Mouse (Mus musculus): ENCODE results near the gene Dock9. TPM values are rescaled to one million over a fixed set of nuclear protein-coding genes. Genes with fewer than 3 reads are reported as not detected.
A peak's percentile ranks its signal among the peaks of the same experiment; 100 is the strongest.

Gene Dock9
- total and polyA plus RNA-seq, 3 experiments: 19.8 to 25.7 (median 24.0) TPM

GRCm38 (mm10) chr14:121780144-121780913 is 17.3 kb downstream of the Dock9 start:
- TF ChIP-seq CTCF (IDR thresholded peaks at IDR 0.05) (no peak), EP300 (IDR thresholded peaks at IDR 0.05; ENCODE audit: insufficient read depth, low read depth, low read length) (no peak), POLR2A (IDR thresholded peaks at IDR 0.05; ENCODE audit: insufficient read depth, low read depth, low read length) (no peak)
- H3K36me3 ChIP-seq (ENCODE audit: control insufficient read depth, insufficient read depth, low read length): peaks cover 2% of the 10 kb centered on the region; the same call in 1 of the 2 replicates
- 0 out of 2 replicates have a peak, but pooled peaks cover 2% of the 10 kb centered on the region for H3K79me2 ChIP-seq (replicated peaks; ENCODE audit: control insufficient read depth, insufficient read depth, low read length)
- no peak overlapping the region for H3K4me3 ChIP-seq
- intact Hi-C loops (cut with DNase I): loop anchor here (2.0 kb wide), 1 partner anchor 16 kb away; the partner anchor contains the start of gene Dock9
- H3K4me1 ChIP-seq (ENCODE audit: control insufficient read depth, insufficient read depth, low read length): peaks cover 7% of the 10 kb centered on the region
- 44% methylated on average over 11 of the region's 11 CpGs for WGBS
- H3K27ac ChIP-seq: peak overlapping the region; percentile 93
- H3K9ac ChIP-seq (ENCODE audit: low read depth, low read length): no peak overlapping the region
- no peak for DNase-seq
- no peaks in the 10 kb centered on the region for H3K27me3 ChIP-seq (ENCODE audit: control insufficient read depth, insufficient read depth, low read length)

- DNase-seq: no peak
- intact Hi-C loops (cut with DNase I): loop anchor here (2.0 kb wide), 1 partner anchor 17 kb away; the partner anchor contains the start of gene Dock9
- H3K27me3 ChIP-seq (ENCODE audit: control insufficient read depth, insufficient read depth, low read length): no peaks in the 10 kb centered on the region
- WGBS: 81% methylated on average over 3 of the region's 3 CpGs
- peak overlapping the region; percentile 93 for H3K27ac ChIP-seq
- peaks cover 2% of the 10 kb centered on the region; the same call in 1 of the 2 replicates for H3K36me3 ChIP-seq (ENCODE audit: control insufficient read depth, insufficient read depth, low read length)
- TF ChIP-seq CTCF (IDR thresholded peaks at IDR 0.05) (no peak), POLR2A (IDR thresholded peaks at IDR 0.05; ENCODE audit: insufficient read depth, low read depth, low read length) (no peak), EP300 (IDR thresholded peaks at IDR 0.05; ENCODE audit: insufficient read depth, low read depth, low read length) (no peak)
- H3K4me3 ChIP-seq: no peak overlapping the region
- H3K4me1 ChIP-seq (ENCODE audit: control insufficient read depth, insufficient read depth, low read length): peaks cover 7% of the 10 kb centered on the region
- no peak overlapping the region for H3K9ac ChIP-seq (ENCODE audit: low read depth, low read length)
- 0 out of 2 replicates have a peak, but pooled peaks cover 2% of the 10 kb centered on the region for H3K79me2 ChIP-seq (replicated peaks; ENCODE audit: control insufficient read depth, insufficient read depth, low read length)
Measured at GRCm38 (mm10) chr14:121779620-121780019, 18.0 kb downstream of the Dock9 start.

GRCm38 (mm10) chr14:121777279-121777831 is 20.3 kb downstream of the Dock9 start:
- H3K4me1 ChIP-seq (ENCODE audit: control insufficient read depth, insufficient read depth, low read length): peaks cover 9% of the 10 kb centered on the region
- TF ChIP-seq POLR2A (IDR thresholded peaks at IDR 0.05; ENCODE audit: insufficient read depth, low read depth, low read length): no peak
- no peak for TF ChIP-seq EP300 (IDR thresholded peaks at IDR 0.05; ENCODE audit: insufficient read depth, low read depth, low read length)
- no peak for TF ChIP-seq CTCF (IDR thresholded peaks at IDR 0.05)
- 74% methylated on average over 4 of the region's 4 CpGs for WGBS
- intact Hi-C loops (cut with DNase I): no loop called here
- no peak overlapping the region for H3K4me3 ChIP-seq
- H3K27me3 ChIP-seq (ENCODE audit: control insufficient read depth, insufficient read depth, low read length): no peaks in the 10 kb centered on the region
- 0 out of 2 replicates have a peak, but pooled peaks cover 2% of the 10 kb centered on the region for H3K79me2 ChIP-seq (replicated peaks; ENCODE audit: control insufficient read depth, insufficient read depth, low read length)
- DNase-seq: no peak
- peaks cover 2% of the 10 kb centered on the region; the same call in 1 of the 2 replicates for H3K36me3 ChIP-seq (ENCODE audit: control insufficient read depth, insufficient read depth, low read length)
- H3K27ac ChIP-seq: no peak overlapping the region
- H3K9ac ChIP-seq (ENCODE audit: low read depth, low read length): no peak overlapping the region

- WGBS: 90% methylated on average over 4 of the region's 4 CpGs
- H3K27ac ChIP-seq: no peak overlapping the region
- no peaks in the 10 kb centered on the region for H3K27me3 ChIP-seq (ENCODE audit: control insufficient read depth, insufficient read depth, low read length)
- peaks cover 9% of the 10 kb centered on the region for H3K4me1 ChIP-seq (ENCODE audit: control insufficient read depth, insufficient read depth, low read length)
- peaks cover 2% of the 10 kb centered on the region; the same call in 1 of the 2 replicates for H3K36me3 ChIP-seq (ENCODE audit: control insufficient read depth, insufficient read depth, low read length)
- H3K9ac ChIP-seq (ENCODE audit: low read depth, low read length): no peak overlapping the region
- no peak for DNase-seq
- 0 out of 2 replicates have a peak, but pooled peaks cover 2% of the 10 kb centered on the region for H3K79me2 ChIP-seq (replicated peaks; ENCODE audit: control insufficient read depth, insufficient read depth, low read length)
- intact Hi-C loops (cut with DNase I): no loop called here
- TF ChIP-seq EP300 (IDR thresholded peaks at IDR 0.05; ENCODE audit: insufficient read depth, low read depth, low read length): no peak
- TF ChIP-seq CTCF (IDR thresholded peaks at IDR 0.05): peak; percentile 53
- no peak for TF ChIP-seq POLR2A (IDR thresholded peaks at IDR 0.05; ENCODE audit: insufficient read depth, low read depth, low read length)
- H3K4me3 ChIP-seq: no peak overlapping the region
Measured at GRCm38 (mm10) chr14:121776749-121777148, 20.9 kb downstream of the Dock9 start.

GRCm38 (mm10) chr14:121762021-121762452 is 35.6 kb downstream of the Dock9 start:
- no peak for DNase-seq
- no peak overlapping the region for H3K27ac ChIP-seq
- no peak overlapping the region for H3K9ac ChIP-seq (ENCODE audit: low read depth, low read length)
- H3K27me3 ChIP-seq (ENCODE audit: control insufficient read depth, insufficient read depth, low read length): no peaks in the 10 kb centered on the region
- intact Hi-C loops (cut with DNase I): no loop called here
- H3K79me2 ChIP-seq (replicated peaks; ENCODE audit: control insufficient read depth, insufficient read depth, low read length): no peaks in the 10 kb centered on the region
- no peaks in the 10 kb centered on the region; the same call in 1 of the 2 replicates for H3K4me1 ChIP-seq (ENCODE audit: control insufficient read depth, insufficient read depth, low read length)
- H3K36me3 ChIP-seq (ENCODE audit: control insufficient read depth, insufficient read depth, low read length): no peaks in the 10 kb centered on the region
- TF ChIP-seq CTCF (IDR thresholded peaks at IDR 0.05): no peak
- TF ChIP-seq EP300 (IDR thresholded peaks at IDR 0.05; ENCODE audit: insufficient read depth, low read depth, low read length): no peak
- TF ChIP-seq POLR2A (IDR thresholded peaks at IDR 0.05; ENCODE audit: insufficient read depth, low read depth, low read length): no peak
- no peak overlapping the region for H3K4me3 ChIP-seq
- WGBS: 55% methylated on average over 11 of the region's 11 CpGs
